Mouse (Mus musculus) adrenal gland, postnatal 4 days (tissue): ENCODE data around the gene Slc12a8. TPM values are rescaled to one million over a fixed set of nuclear protein-coding genes. Genes with fewer than 3 reads are reported as not detected.

Source experiments
- DNase-seq, 2 experiments: peaks; one replicate each; pipeline ENCODE4 v3.0.0; 2021 to 2022; ENCODE audit warnings: low spot score in 2 of 2, mixed read lengths in 2 of 2
- total RNA-seq, 2 experiments: library from RNA; stranded (reverse); gene quantifications; 2 replicates each; pipeline ENCODE4 v1.2.3; 2021

The Slc12a8 gene
- total RNA-seq, 2 experiments from 2014 or later = 2.4 to 2.6 TPM

GRCm38 (mm10) chr16:33581661-33582099 lies 64.6 kb downstream of the Slc12a8 start:
- no peak for DNase-seq

- no peak for DNase-seq
These were observed 65.4 kb downstream of the Slc12a8 start for GRCm38 (mm10) chr16:33582495-33582894.

GRCm38 (mm10) chr16:33583333-33583732 lies 66.2 kb downstream of the Slc12a8 start:
- DNase-seq = no peak

GRCm38 (mm10) chr16:33583881-33584454 lies 66.8 kb downstream of the Slc12a8 start:
- DNase-seq = no peak

GRCm38 (mm10) chr16:33584455-33585082 lies 67.4 kb downstream of the Slc12a8 start:
- no peak for DNase-seq

GRCm38 (mm10) chr16:33585083-33585460 lies 67.9 kb downstream of the Slc12a8 start:
- DNase-seq = no peak

GRCm38 (mm10) chr16:33587283-33588127 lies 70.4 kb downstream of the Slc12a8 start:
- no peak for DNase-seq

GRCm38 (mm10) chr16:33588845-33589244 lies 71.7 kb downstream of the Slc12a8 start:
- DNase-seq = no peak

- no peak for DNase-seq
These were observed 73.3 kb downstream of the Slc12a8 start for GRCm38 (mm10) chr16:33590438-33590837.

- DNase-seq = no peak
These were observed 74.4 kb downstream of the Slc12a8 start for GRCm38 (mm10) chr16:33591390-33592067.

- no peak for DNase-seq
These were observed 75.2 kb downstream of the Slc12a8 start for GRCm38 (mm10) chr16:33592286-33592685.

GRCm38 (mm10) chr16:33593467-33593866 lies 76.3 kb downstream of the Slc12a8 start:
- no peak for DNase-seq

GRCm38 (mm10) chr16:33594037-33594771 lies 77.1 kb downstream of the Slc12a8 start:
- DNase-seq = no peak

- no peak for DNase-seq
These were observed 78.2 kb downstream of the Slc12a8 start for GRCm38 (mm10) chr16:33595235-33595769.

- DNase-seq = no peak
These were observed 79.1 kb downstream of the Slc12a8 start for GRCm38 (mm10) chr16:33596213-33596612.

- no peak for DNase-seq
These were observed 83.1 kb downstream of the Slc12a8 start for GRCm38 (mm10) chr16:33600216-33600615.

- DNase-seq = no peak
These were observed 84.2 kb downstream of the Slc12a8 start for GRCm38 (mm10) chr16:33601299-33601698.

- DNase-seq = no peak
These were observed 88.8 kb downstream of the Slc12a8 start for GRCm38 (mm10) chr16:33605647-33606596.
